Mouse (Mus musculus) adrenal gland, postnatal 36 days (tissue): ENCODE measurements at regions not wholly inside any gene's neighbourhood (a gene's known extent, or its start where the extent isn't known, plus 50 kb on each side); places are given as distances from the start of the nearest gene placed in this dataset.
"Not testable (repeated sequence)": the region's sequence is repeated elsewhere in the genome, so short reads cannot be mapped to it uniquely, and the experiment has no call there.

Experiments
- DNase-seq, 2 experiments: peaks; one replicate each; pipeline ENCODE4 v3.0.0; 2021; ENCODE audit warnings: mixed read lengths in 1 of 2

GRCm38 (mm10) chr9:5718585-5718984, 373.4 kb downstream of the Casp12 start:
- DNase-seq, result not testable (repeated sequence)

- no peak for DNase-seq
These were observed 383.6 kb downstream of the Casp12 start for GRCm38 (mm10) chr9:5728843-5729242.

GRCm38 (mm10) chr9:5752686-5753301, 407.6 kb downstream of the Casp12 start:
- DNase-seq, result no peak

- DNase-seq, result no peak
These were observed 408.6 kb downstream of the Casp12 start for GRCm38 (mm10) chr9:5753785-5754184.

- DNase-seq, result no peak
These were observed 407.2 kb upstream of the Pdgfd start for GRCm38 (mm10) chr9:5761215-5761614.

- no peak for DNase-seq
These were observed 398.5 kb upstream of the Pdgfd start for GRCm38 (mm10) chr9:5769927-5770326.

GRCm38 (mm10) chr9:5771158-5771557, 397.2 kb upstream of the Pdgfd start:
- DNase-seq, result no peak
